Mouse (Mus musculus): Measurements from ENCODE around the gene Zfpm1.

Gene Zfpm1

GRCm38 (mm10) chr8:122323951-122324402, 42.0 kb downstream of the Zfpm1 start:
- DNase-seq (ENCODE audit: low spot score in 2 of 2): peak in 1 of 2 experiments; percentile 58

DNA sequence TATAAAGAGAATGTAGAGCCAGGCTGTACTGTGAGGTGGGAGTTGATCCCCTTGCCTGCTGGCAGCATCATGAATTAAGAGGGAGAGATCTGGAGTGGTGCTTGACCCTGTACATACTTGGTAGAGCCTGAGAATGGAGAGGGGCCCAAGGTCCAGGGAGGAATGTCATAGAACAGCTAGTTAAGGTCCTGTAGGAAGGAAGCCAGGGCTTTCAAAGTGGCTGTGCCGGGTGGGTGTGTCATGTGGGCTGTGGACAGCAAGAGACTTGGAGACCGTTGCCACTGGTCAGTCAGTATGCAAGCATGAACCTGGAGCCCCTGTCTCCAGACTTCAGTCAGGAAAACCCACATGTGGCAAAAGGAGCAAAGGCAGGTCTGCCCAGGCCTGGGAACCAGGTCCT, 43.3 kb downstream of the Zfpm1 start:
- DNase-seq (ENCODE audit: low spot score in 2 of 2): no peak

GRCm38 (mm10) chr8:122326114-122326542, 44.2 kb downstream of the Zfpm1 start:
- DNase-seq (ENCODE audit: low spot score in 2 of 2): no peak

DNA sequence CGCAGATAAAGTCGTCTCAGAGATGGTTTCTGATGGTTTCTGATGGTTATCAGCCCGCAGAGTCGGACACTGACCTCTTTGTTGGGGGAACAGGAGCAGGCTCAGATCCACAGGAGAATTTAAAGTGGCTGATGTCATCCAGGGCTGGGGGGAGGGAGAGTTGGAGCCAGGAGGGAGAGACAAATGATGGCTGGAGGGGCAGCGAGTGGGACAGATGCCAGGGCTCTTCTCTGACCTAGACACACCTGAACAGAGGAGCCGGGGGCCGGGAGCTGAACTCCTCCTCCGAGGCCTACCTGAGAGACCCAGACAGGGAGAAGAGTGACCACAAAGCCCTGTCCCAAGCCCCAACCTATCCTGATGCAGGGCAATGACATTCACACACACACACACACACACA, 47.1 kb downstream of the Zfpm1 start:
- no peak for DNase-seq (ENCODE audit: low spot score in 2 of 2)

DNA sequence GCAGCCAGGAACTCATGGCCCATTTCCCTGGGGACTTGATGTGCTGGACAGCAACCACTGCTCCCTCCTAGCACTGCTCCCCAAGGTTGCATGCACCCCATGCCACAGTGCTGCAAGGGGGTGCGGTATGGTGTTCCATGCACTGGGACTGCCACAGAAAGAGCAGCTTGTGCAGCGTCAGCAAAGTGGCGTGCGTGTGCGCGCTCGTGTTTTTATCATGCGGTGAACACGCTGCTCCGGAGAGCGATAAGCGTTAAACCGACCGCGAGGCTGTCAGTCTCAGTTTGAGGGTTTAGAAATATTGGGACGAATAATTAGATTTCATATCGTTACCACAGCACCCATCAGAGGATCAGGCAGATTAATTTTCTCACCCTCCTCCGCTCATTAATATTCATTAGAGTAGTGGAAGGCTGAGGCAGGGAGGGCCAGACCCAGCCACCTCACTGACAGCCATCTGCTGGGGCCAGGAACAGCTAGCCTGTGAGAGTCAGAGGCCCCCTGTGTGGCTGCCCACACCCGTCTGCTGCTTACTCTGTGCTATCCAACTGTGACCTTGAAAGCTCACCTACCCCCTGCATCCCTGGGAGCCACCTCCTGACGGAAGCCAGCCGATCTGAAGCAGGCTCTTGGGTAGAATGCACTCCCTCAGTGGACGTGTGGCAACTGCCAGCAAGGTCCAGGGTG, 47.8 kb downstream of the Zfpm1 start:
- no peak for DNase-seq (ENCODE audit: low spot score in 2 of 2)

GRCm38 (mm10) chr8:122330446-122331133, 48.6 kb downstream of the Zfpm1 start:
- DNase-seq (ENCODE audit: low spot score in 2 of 2): no peak

DNA sequence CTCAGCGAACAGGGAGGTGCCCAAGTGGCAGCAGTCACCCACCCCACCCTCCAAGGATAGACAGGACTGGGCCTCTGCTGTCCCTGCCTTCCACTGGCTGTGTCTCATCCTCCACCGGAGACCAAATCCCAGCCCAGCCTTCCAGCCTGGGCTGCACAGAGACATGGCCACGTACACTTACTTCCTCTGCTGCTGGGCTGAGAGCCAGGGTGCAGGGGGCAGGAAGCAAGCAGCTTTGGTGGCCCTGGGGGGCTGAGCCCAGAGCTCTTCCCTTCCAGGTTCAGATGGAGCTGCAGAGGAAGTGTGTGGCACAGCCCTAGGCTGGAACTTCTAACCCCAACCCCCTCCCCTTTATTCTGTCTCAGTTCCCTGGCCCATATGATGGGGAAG, 49.2 kb downstream of the Zfpm1 start:
- DNase-seq (ENCODE audit: low spot score in 2 of 2): no peak

DNA sequence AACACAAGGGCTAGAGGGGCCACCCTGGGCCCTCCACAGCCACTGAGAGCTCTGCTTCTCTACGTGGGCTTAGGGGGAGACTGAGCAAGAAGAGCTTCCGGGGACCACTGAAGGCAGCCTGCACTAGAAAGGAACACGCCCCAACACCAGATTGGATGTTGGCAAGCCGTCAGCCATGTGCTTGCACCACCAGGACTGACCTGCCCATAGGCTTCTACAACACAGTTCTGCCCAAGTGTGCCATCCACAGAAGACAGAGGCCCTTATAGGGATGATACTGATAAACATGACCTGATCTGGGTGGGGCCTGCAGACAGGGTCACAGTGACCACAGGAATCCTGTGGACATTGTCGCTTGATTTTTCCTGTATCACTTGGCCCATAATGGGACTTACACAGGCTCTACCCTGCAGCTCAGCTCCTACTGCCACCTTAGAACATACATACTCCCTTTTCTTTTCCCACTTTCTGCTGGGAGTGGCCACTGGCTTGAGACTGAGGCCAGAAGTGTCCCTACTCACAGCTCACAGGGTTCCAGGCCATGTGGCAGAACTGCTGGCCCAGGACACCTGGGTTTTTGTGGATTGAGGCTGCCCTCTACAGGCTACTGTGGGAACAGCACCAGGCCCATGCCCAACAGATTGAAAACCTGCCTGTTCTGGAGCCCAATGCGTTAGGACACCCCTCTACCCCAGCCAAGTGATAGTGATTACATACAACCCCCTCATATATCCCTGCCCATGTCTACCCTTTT, 51.0 kb downstream of the Zfpm1 start:
- DNase-seq (ENCODE audit: low spot score in 2 of 2): peak; percentile 85 to 94

DNA sequence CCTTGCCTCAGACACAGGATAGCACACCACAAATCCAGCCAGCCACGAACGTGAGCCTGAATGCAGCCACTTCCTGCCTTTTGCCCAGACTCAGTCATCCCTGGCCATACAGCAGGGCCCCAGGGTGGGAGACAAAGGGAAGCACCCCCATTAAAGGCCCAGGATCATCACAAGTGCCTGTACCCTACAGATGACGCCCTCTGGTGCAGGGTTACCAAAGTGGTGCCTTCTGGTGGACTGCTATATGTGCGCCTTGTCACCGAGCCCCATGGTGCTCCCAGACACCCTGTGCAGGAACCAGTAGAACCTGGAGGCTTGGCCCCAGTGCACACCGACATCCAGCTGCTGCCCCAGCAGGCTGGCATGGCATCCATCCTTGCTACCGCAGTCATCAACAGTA, 51.6 kb downstream of the Zfpm1 start:
- DNase-seq (ENCODE audit: low spot score in 2 of 2): no peak

DNA sequence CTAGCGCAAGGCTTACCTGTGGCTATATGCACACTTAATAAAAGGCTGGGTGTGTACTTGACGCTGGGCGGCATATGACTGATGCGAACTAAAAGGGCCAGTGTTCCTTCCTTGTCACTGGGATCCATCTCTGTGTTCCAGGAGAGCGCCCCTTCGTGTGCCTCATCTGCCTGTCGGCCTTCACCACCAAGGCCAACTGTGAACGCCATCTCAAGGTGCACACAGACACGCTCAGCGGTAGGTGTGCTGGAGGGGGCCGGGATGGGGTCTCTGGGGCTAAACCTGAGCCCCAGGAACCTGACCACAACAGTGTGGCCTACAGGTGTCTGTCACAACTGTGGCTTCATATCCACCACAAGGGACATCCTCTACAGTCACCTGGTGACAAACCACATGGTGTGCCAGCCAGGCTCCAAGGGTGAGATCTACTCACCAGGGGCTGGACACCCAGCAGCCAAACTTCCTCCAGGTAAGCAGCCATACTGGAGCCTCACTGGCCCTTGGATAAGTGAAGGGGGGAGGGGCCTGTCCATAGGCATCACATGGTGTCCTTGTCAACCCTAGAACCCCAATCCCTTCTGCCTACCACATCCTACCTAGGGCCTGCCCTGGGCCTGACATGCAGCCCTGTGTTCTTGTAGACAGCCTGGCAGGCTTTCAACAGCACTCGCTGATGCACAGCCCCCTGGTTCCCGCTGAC, 53.0 kb downstream of the Zfpm1 start:
- DNase-seq (ENCODE audit: low spot score in 2 of 2): no peak

DNA sequence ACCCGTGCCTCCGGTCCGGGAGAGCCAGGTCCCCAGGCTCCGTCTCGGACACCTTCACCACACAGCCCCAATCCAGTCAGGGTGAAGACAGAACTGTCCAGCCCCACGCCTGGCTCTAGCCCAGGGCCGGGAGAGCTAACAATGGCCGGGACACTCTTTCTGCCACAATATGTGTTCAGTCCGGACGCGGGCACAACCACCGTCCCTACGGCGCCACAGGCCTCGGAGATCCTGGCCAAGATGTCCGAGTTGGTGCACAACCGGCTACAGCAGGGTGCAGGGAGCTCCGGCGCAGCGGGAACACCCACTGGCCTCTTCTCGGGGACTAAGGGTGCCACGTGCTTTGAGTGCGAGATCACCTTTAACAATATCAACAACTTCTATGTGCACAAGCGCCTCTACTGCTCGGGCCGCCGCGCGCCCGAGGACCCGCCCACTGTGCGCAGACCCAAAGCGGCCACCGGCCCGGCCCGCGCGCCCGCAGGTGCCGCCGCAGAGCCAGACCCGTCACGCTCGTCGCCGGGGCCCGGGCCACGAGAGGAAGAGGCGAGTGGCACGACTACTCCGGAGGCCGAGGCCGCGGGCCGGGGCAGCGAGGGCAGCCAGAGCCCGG, 53.8 kb downstream of the Zfpm1 start:
- no peak for DNase-seq (ENCODE audit: low spot score in 2 of 2)

DNA sequence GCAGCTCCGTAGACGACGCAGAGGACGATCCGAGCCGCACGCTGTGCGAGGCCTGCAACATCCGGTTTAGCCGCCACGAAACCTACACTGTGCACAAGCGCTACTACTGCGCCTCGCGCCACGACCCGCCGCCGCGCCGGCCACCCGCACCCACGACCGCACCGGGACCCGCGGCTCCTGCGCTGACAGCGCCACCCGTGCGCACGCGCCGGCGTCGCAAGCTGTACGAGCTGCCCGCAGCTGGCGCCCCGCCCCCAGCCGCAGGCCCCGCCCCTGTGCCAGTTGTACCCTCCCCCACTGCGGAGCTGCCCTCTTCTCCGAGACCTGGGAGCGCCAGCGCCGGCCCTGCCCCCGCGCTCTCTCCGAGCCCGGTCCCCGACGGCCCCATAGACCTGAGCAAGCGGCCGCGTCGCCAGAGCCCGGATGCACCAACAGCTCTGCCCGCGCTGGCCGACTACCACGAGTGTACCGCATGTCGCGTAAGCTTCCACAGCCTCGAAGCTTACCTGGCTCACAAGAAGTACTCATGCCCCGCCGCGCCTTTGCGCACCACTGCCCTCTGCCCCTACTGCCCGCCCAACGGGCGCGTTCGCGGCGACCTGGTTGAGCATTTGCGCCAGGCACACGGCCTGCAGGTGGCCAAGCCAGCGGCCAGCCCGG, 54.4 kb downstream of the Zfpm1 start:
- no peak for DNase-seq (ENCODE audit: low spot score in 2 of 2)

- DNase-seq (ENCODE audit: low spot score in 2 of 2): no peak
These were observed 56.9 kb downstream of the Zfpm1 start for GRCm38 (mm10) chr8:122338852-122339251.

GRCm38 (mm10) chr8:122340761-122341160, 58.8 kb downstream of the Zfpm1 start:
- DNase-seq (ENCODE audit: low spot score in 2 of 2): no peak

DNA sequence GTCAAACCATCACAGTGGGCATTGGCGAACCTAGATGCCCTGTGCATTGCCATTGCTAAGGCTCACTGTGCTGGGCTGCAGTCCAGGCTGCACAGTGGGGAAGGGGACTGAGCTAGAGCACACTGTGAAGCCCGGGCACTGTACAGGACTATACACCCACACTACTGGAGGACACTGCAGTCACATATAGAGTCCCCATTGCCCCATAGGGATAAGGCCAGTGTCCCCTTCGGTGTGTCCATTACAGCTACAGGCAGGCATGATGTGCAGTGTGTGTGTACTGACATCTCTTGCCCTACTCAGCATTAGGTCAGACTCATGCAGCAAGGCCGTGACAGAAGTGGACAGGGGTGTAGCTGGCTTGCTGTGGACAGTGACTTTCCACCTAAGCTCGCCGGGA, 59.8 kb downstream of the Zfpm1 start:
- no peak for DNase-seq (ENCODE audit: low spot score in 2 of 2)

- no peak for DNase-seq (ENCODE audit: low spot score in 2 of 2)
These were observed 60.4 kb downstream of the Zfpm1 start for GRCm38 (mm10) chr8:122342362-122342761.

DNA sequence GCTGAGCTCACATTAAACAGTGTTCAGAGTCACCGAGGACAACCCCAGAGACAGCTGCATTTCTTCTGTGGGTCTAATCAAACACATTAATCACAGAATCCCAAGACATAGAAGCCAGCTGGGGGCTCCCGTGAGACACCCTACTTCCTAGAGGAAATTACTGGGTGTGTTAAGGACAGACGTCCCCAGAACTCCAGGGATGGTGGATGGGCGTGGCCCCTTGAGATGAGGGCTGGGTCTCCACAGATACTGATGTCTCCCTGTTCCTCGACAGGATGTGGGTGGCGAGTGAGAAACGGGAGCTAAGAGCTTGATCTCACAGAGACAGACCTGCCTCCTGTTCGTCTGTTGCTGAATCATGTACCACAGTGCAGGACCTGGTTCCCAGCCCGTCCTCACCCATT, 60.9 kb downstream of the Zfpm1 start:
- DNase-seq (ENCODE audit: low spot score in 2 of 2): no peak

- DNase-seq (ENCODE audit: low spot score in 2 of 2): no peak
These were observed 61.4 kb downstream of the Zfpm1 start for GRCm38 (mm10) chr8:122343341-122343740.

GRCm38 (mm10) chr8:122343758-122344157, 61.8 kb downstream of the Zfpm1 start:
- DNase-seq (ENCODE audit: low spot score in 2 of 2): no peak

GRCm38 (mm10) chr8:122344219-122344618, 62.3 kb downstream of the Zfpm1 start:
- no peak for DNase-seq (ENCODE audit: low spot score in 2 of 2)

All from spleen, postnatal 4 days (tissue).